Mouse (Mus musculus) C2C12 (cell line): ENCODE data around the gene Gm10337. TPM values are rescaled to one million over a fixed set of nuclear protein-coding genes. Genes with fewer than 3 reads are reported as not detected.

Source experiments
- H3K27me3 ChIP-seq: one replicate; pipeline ENCODE4 v1.6.1; 2011; ENCODE audit not compliant: control insufficient read depth, insufficient read depth, insufficient read length
- H3K36me3 ChIP-seq: one replicate; pipeline ENCODE4 v1.6.1; 2011; ENCODE audit not compliant: control insufficient read depth, insufficient read depth
- H3K4me3 ChIP-seq: one replicate; pipeline ENCODE4 v1.5.1; 2011; ENCODE audit warnings: mild to moderate bottlenecking, control low read depth; ENCODE audit not compliant: poor library complexity, insufficient read depth, severe bottlenecking
- H3K79me2 ChIP-seq: one replicate; pipeline ENCODE4 v1.6.1; 2011; ENCODE audit not compliant: control insufficient read depth, insufficient read depth
- H3K79me3 ChIP-seq: one replicate; pipeline ENCODE4 v1.6.1; 2011; ENCODE audit warnings: low read depth, control low read depth
- H3ac ChIP-seq: one replicate; pipeline ENCODE3; 2011; ENCODE audit warnings: low read depth; ENCODE audit not compliant: control insufficient read depth, insufficient read length
- CEBPB ChIP-seq: IDR thresholded peaks from one replicate; pipeline ENCODE4 v1.6.1; 2011; ENCODE audit warnings: low read depth, mild to moderate bottlenecking, control low read depth, moderate library complexity
- CTCF ChIP-seq: IDR thresholded peaks from one replicate; pipeline ENCODE4 v1.5.1; 2011; ENCODE audit not compliant: control insufficient read depth, insufficient read depth, insufficient read length
- FOSL1 ChIP-seq: IDR thresholded peaks from one replicate; pipeline ENCODE4 v1.8.0; 2011; ENCODE audit warnings: mild to moderate bottlenecking, low read length; ENCODE audit not compliant: poor library complexity, insufficient read depth, severe bottlenecking
- MAX ChIP-seq: IDR thresholded peaks from one replicate; pipeline ENCODE4 v1.6.1; 2011; ENCODE audit warnings: mild to moderate bottlenecking, control low read depth
- MYOD1 ChIP-seq: IDR thresholded peaks from one replicate; pipeline ENCODE4 v1.6.1; 2011; ENCODE audit warnings: low read depth; ENCODE audit not compliant: control insufficient read depth, insufficient read length
- MYOG ChIP-seq: IDR thresholded peaks from one replicate; pipeline ENCODE4 v1.6.1; 2011; ENCODE audit not compliant: control insufficient read depth, insufficient read length; ENCODE audit errors: extremely low read depth
- USF1 ChIP-seq: IDR thresholded peaks from one replicate; pipeline ENCODE4 v1.6.1; 2011; ENCODE audit warnings: low read depth, mild to moderate bottlenecking, control low read depth, moderate library complexity
- polyA plus RNA-seq: library from polyadenylated mRNA; unstranded; fragments of >200 nt; fragmentation: generic; extraction: Trizol; gene quantifications from one replicate; pipeline ENCODE4 v1.2.1, GENCODE M21; 2012; ENCODE audit warnings: missing spikeins

Gm10337 gene
- polyA plus RNA-seq, 1 experiment, result not detected

- peaks cover 10% of the 10 kb centered on the region for H3K36me3 ChIP-seq
- H3K79me2 ChIP-seq, result peaks cover 40% of the 10 kb centered on the region
- H3K4me3 ChIP-seq, result no peak overlapping the region
- H3ac ChIP-seq, result peak overlapping the region; percentile 21
- no peaks in the 10 kb centered on the region for H3K27me3 ChIP-seq
- H3K79me3 ChIP-seq, result peaks cover 10% of the 10 kb centered on the region
- TF ChIP-seq FOSL1 (no peak), USF1 (peak; percentile 81)
Observed at GRCm38 (mm10) chr15:102510590-102511284, 7.2 kb downstream of the Gm10337 start.

- TF ChIP-seq CEBPB, result no peak
- TF ChIP-seq FOSL1, result no peak
- no peak for TF ChIP-seq CTCF
- TF ChIP-seq MYOG, result no peak
- H3K4me3 ChIP-seq, result no peak overlapping the region
Observed at GRCm38 (mm10) chr15:102511285-102511833, 7.8 kb downstream of the Gm10337 start.

GRCm38 (mm10) chr15:102512010-102512409 is 8.5 kb downstream of the Gm10337 start:
- Histone ChIP-seq H3K36me3 (no peaks in the 10 kb centered on the region), H3ac (no peak overlapping the region), H3K79me3 (peaks cover 14% of the 10 kb centered on the region), H3K27me3 (no peaks in the 10 kb centered on the region), H3K4me3 (no peak overlapping the region), H3K79me2 (peaks cover 49% of the 10 kb centered on the region)
- no peak for TF ChIP-seq USF1
- no peak for TF ChIP-seq CEBPB
- TF ChIP-seq FOSL1, result no peak
- TF ChIP-seq MYOD1, result no peak
- TF ChIP-seq MAX, result no peak
- no peak for TF ChIP-seq MYOG
- TF ChIP-seq CTCF, result no peak

More at GRCm38 (mm10) chr15:102511285-102511833, 7.8 kb downstream of the Gm10337 start:
- peaks cover 46% of the 10 kb centered on the region for H3K79me2 ChIP-seq
- H3K36me3 ChIP-seq, result peaks cover 5% of the 10 kb centered on the region
- H3K27me3 ChIP-seq, result no peaks in the 10 kb centered on the region
- H3K79me3 ChIP-seq, result peaks cover 14% of the 10 kb centered on the region
- no peak overlapping the region for H3ac ChIP-seq

GRCm38 (mm10) chr15:102512471-102512870 is 8.9 kb downstream of the Gm10337 start:
- Histone ChIP-seq H3K79me3 (peaks cover 14% of the 10 kb centered on the region), H3ac (no peak overlapping the region), H3K79me2 (peaks cover 49% of the 10 kb centered on the region), H3K27me3 (no peaks in the 10 kb centered on the region), H3K4me3 (no peak overlapping the region), H3K36me3 (no peaks in the 10 kb centered on the region)
- no peak for TF ChIP-seq CTCF
- no peak for TF ChIP-seq FOSL1
- TF ChIP-seq MYOG, result no peak
- TF ChIP-seq CEBPB, result no peak
- TF ChIP-seq USF1, result no peak
- TF ChIP-seq MAX, result no peak
- no peak for TF ChIP-seq MYOD1

GRCm38 (mm10) chr15:102513004-102513403 is 9.5 kb downstream of the Gm10337 start:
- Histone ChIP-seq H3K4me3 (no peak overlapping the region), H3K79me3 (peaks cover 14% of the 10 kb centered on the region), H3ac (no peak overlapping the region), H3K36me3 (no peaks in the 10 kb centered on the region), H3K27me3 (no peaks in the 10 kb centered on the region), H3K79me2 (peaks cover 49% of the 10 kb centered on the region)
- no peak for TF ChIP-seq CEBPB
- no peak for TF ChIP-seq CTCF
- no peak for TF ChIP-seq USF1
- no peak for TF ChIP-seq FOSL1
- no peak for TF ChIP-seq MYOG
- no peak for TF ChIP-seq MAX
- TF ChIP-seq MYOD1, result no peak

- H3K79me3 ChIP-seq, result peaks cover 30% of the 10 kb centered on the region
- H3K36me3 ChIP-seq, result peaks cover 10% of the 10 kb centered on the region
- no peak overlapping the region for H3ac ChIP-seq
- H3K79me2 ChIP-seq, result peaks cover 62% of the 10 kb centered on the region
- no peak for TF ChIP-seq MAX
- no peak for TF ChIP-seq FOSL1
- TF ChIP-seq USF1, result no peak
- no peak for TF ChIP-seq CEBPB
- no peak for TF ChIP-seq CTCF
- TF ChIP-seq MYOG, result no peak
- no peak for TF ChIP-seq MYOD1
- H3K27me3 ChIP-seq, result no peaks in the 10 kb centered on the region
- H3K4me3 ChIP-seq, result no peak overlapping the region
Observed at GRCm38 (mm10) chr15:102515261-102515660, 11.7 kb downstream of the Gm10337 start.
